Mouse (Mus musculus): ENCODE data around the gene Metap2. TPM values are rescaled to one million over a fixed set of nuclear protein-coding genes. Genes with fewer than 3 reads are reported as not detected.
A peak's percentile ranks its signal among the peaks of the same experiment; 100 is the strongest.

Gene Metap2
- total RNA-seq, 2 experiments from 2014 or later = 134 to 137 TPM

DNA sequence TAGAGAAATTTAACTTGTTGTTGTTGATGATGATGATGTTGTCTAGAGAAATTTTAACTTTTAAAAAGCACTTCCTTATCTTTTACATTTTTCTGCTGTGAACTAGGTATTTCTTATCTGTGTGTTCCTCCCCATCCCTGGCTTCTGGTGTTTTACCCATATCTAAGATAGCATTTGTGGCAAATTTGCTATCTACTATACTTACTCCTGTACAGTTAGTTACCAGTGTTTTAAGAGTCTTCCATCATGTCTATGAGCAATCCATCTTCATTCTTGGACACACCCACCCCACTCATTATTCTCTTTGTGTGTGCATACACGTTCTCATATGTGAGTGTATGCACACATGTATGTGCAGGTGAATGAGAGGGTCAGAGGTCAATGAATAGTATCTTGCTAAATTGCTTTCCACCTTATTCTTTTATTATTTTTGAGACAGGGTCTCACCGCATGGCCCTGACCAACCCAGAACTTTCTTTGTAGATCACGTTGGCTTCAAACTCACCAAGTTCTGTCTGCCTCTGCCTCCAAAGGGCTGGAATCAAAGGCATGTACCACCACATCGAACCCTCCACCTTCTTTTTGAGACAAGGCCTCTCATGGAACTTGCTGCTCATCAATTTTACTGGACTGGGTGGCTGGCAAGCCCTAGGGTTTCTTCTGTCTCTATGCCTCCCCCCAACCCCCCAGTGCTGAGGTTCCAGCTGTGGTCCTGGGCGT, 15.4 kb upstream of the Metap2 start:
- no peak for DNase-seq (ENCODE audit: extremely low spot score in 1 of 2, low spot score in 1 of 2)

DNA sequence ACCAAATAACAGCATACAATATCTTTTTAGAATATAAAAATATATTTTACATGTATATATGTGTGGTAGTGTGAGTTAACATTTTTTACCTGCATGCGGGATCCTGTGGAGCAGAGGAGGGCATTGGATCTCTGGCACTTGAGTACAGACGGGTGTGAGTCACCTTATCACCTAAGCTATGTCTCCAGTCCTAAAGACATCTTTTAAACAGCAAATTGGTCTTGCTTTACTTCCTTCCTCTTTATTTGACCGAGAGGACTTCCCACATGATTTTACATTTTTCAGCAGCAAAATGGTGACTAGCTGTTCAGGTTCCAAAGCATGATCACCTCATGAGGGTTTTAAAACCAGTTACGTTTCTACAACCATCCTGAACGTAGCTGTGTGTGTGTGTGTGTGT, 14.4 kb upstream of the Metap2 start:
- no peak for DNase-seq (ENCODE audit: extremely low spot score in 1 of 2, low spot score in 1 of 2)

GRCm38 (mm10) chr10:93909811-93910446, 13.0 kb upstream of the Metap2 start:
- no peak for DNase-seq (ENCODE audit: extremely low spot score in 1 of 2, low spot score in 1 of 2)

GRCm38 (mm10) chr10:93909015-93909414, 12.1 kb upstream of the Metap2 start:
- no peak for DNase-seq (ENCODE audit: extremely low spot score in 1 of 2, low spot score in 1 of 2)

DNA sequence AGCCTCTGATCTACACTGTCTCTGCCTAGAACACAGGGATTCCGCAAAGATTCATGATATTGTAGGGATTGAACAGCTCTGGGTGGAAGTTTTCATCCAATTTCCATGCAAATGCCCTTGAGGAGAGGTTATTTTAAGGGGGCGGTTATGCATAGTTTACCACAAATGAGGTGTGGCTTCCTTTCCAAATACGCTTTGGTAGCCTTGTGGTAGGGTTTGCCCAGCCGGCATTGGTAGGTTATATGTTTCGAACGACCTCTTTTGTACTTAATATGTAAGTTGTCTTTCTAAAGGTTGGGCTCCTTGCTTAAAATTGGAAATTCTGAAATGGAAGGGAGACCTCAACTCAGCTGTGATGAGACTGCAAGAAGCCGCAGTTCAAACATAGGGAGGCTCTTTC, 11.6 kb upstream of the Metap2 start:
- DNase-seq (ENCODE audit: extremely low spot score in 1 of 2, low spot score in 1 of 2) = no peak

- DNase-seq (ENCODE audit: extremely low spot score in 1 of 2, low spot score in 1 of 2) = no peak
Measured at GRCm38 (mm10) chr10:93907376-93907775, 10.5 kb upstream of the Metap2 start.

GRCm38 (mm10) chr10:93899907-93900306, 3.0 kb upstream of the Metap2 start:
- no peak for DNase-seq (ENCODE audit: extremely low spot score in 1 of 2, low spot score in 1 of 2)

DNA sequence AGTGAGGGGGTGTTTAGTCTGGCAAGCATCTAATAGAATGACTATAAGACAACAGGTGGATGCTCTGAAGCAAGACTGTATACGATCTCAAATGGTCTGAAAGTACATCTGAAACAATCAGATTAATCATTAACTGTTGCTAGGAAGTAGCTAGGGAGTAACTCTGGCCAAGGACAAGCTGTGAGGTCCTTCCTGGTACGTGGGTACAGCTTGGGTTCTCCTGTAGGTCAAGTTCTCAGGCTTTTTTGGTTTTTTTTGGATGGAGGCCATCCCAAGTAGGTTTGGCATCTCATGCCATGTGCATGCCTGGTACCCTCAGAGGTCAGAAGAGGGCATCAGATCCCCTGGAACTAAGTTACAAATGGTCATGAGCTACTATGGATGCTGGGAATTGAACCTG, 2.4 kb upstream of the Metap2 start:
- DNase-seq (ENCODE audit: extremely low spot score in 1 of 2, low spot score in 1 of 2) = no peak

- DNase-seq (ENCODE audit: extremely low spot score in 1 of 2, low spot score in 1 of 2) = no peak
Measured at GRCm38 (mm10) chr10:93892551-93892950, 4.3 kb downstream of the Metap2 start.

GRCm38 (mm10) chr10:93891031-93891430, 5.9 kb downstream of the Metap2 start:
- DNase-seq (ENCODE audit: extremely low spot score in 1 of 2, low spot score in 1 of 2) = no peak

DNA sequence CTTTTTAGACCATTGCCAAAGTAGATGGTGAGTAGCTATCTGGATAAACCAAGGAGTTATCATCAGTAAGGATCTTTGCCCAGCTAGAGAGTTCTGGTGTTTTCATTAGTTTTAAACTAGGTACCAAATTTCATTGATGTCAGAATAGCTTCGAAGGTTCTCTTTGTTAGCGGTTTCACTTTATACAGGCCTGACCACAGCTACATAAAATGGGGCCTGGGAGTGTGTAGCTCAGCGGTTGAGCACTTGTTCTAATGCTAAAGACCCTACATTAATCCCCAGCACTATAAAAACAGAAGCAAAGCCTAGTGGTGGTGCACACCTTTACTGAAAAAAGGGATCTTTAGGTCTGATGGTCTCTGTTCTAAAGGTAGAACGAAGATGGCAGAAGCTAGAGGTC, 6.3 kb downstream of the Metap2 start:
- no peak for DNase-seq (ENCODE audit: extremely low spot score in 1 of 2, low spot score in 1 of 2)

DNA sequence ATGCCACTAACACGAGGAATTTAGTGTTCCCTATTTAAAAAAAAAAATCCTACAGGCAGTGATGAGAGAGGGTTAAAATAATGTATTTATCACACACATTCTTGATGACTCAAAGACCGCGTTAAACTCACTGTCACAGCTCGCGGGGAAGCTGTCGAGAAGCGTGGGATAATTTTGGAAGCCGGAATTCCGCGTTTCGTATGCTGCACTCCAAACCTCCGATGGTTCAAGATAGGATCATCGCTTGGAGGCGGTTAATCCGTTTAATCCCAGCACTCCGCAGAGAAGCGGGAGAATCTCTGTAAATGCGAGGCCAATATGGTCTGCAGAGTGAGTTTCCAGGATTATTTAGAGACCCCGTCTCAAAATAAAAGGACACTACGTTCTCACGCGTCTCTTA, 6.9 kb downstream of the Metap2 start:
- DNase-seq (ENCODE audit: extremely low spot score in 1 of 2, low spot score in 1 of 2) = peak in 1 of 2 experiments; percentile 21

DNA sequence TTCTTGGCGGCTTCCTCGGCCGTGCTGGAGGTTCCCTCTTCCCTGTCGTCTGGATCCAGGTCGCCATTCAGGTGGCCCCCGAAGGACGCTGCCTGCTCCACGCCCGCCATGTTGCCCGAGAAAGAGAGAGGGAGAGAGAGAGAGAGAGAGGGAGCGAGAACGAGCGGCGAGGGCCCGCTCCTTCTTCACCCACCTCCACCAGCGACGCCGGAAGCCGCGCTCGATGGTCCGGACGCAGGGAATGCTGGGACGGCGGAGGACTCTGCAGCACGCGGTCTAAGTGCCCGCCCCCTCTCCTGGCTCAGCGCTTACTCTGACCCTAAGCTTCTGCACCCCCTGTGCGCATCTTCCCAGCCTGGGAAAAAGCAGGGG, 7.3 kb downstream of the Metap2 start:
- peak; percentile 74 to 87 for DNase-seq (ENCODE audit: extremely low spot score in 1 of 2, low spot score in 1 of 2)

GRCm38 (mm10) chr10:93888935-93889578, 7.8 kb downstream of the Metap2 start:
- peak in 1 of 2 experiments; percentile 27 for DNase-seq (ENCODE audit: extremely low spot score in 1 of 2, low spot score in 1 of 2)

DNA sequence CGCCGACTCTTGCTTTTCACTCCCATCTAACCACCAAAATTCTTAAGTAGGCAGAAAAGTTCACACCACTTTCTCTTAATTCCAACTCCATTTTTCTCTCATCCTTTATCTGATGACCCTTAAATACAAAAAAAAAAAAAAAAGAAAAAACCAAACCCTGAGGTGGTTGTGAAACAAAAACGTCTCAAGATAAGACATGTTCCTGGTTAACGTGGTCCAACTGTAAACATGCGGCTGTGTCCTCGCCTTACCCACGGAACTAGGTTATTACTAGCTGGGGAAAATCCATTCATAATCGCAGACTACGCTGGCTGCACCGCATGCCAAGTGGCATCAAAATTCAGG, 8.3 kb downstream of the Metap2 start:
- DNase-seq (ENCODE audit: extremely low spot score in 1 of 2, low spot score in 1 of 2) = no peak

GRCm38 (mm10) chr10:93885839-93886477, 10.9 kb downstream of the Metap2 start:
- no peak for DNase-seq (ENCODE audit: extremely low spot score in 1 of 2, low spot score in 1 of 2)

DNA sequence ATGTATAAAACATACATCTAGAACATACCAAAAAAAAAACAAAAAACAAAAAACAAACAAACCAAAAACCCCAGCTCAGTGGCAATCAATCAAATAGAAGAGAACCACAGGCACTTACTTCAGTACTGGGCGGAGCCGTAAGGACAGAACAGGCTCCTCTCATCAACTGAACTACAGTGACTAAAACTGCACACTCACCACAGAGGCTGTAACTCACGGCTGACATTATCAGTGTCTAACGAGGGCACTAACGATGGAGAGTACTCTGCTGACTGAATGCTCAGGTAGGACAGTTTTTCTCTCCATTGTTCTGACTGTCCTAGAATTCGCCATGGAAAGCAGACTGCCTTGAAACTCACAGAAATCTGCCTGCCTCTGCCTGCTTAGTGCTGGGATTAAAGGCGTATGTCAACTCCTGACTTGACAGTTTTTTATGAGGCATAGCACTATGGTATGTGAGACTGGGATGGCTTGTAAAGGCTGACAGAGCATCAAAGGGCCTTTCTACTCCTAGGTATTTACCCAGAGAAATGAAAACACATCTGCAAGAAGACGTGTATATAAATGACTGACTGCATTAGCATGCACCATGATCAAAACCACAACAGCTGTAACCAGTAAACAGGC, 14.0 kb downstream of the Metap2 start:
- no peak for DNase-seq (ENCODE audit: extremely low spot score in 1 of 2, low spot score in 1 of 2)

DNA sequence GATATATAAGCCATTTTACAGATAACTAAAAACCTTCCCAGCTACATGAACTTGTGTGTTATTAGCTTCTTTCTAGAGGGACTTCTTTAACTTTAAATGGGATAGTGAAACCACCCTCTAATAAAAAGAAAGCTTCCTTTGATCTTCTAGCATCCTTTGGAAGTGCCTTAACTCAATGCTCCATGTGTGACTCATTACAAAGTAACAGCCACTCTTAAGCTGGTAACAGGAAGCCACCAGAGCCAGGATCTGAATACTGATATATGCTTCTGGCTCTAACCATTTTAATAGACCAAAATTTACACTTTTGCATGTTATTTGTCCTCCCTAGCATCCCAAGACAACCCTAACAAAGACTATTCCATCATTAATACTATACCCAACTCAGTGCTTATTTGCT, 15.0 kb downstream of the Metap2 start:
- DNase-seq (ENCODE audit: extremely low spot score in 1 of 2, low spot score in 1 of 2) = no peak

GRCm38 (mm10) chr10:93878732-93879131, 18.2 kb downstream of the Metap2 start:
- no peak for DNase-seq (ENCODE audit: extremely low spot score in 1 of 2, low spot score in 1 of 2)

- no peak for DNase-seq (ENCODE audit: extremely low spot score in 1 of 2, low spot score in 1 of 2)
Measured at GRCm38 (mm10) chr10:93876772-93877171, 20.1 kb downstream of the Metap2 start.

DNA sequence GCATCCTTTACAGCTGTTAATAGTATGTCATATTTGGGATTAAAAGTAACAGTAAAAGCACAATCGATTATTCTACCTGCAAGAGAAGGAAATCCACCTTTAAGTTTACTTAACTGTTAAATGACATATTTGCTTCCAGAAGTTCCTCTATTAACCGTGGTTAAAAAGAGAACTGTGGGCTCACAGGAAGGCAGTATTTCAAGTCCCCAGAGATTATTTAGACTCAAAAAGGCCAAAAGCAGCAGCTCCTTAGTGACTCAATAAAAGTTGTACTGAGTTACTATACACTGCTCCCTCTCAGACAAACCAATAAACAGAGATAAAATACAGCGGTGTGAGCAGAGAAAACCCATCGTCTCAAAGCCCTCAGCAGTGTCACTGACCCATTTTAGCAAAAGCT, 28.0 kb downstream of the Metap2 start:
- no peak for DNase-seq (ENCODE audit: extremely low spot score in 1 of 2, low spot score in 1 of 2)

Measured in layer of hippocampus, postnatal 25 days (tissue).